Mouse (Mus musculus) thymus, postnatal 10 days (tissue): ENCODE data around the gene Ldb2.

Source experiments
- DNase-seq, 2 experiments: peaks; one replicate each; pipeline ENCODE4 v3.0.0; 2021; ENCODE audit warnings: low spot score in 2 of 2

Gene Ldb2

GRCm38 (mm10) chr5:44719872-44720271, 79.6 kb downstream of the Ldb2 start:
- DNase-seq = no peak

GRCm38 (mm10) chr5:44714508-44714907, 85.0 kb downstream of the Ldb2 start:
- DNase-seq = no peak

GRCm38 (mm10) chr5:44713181-44713789, 86.2 kb downstream of the Ldb2 start:
- no peak for DNase-seq

GRCm38 (mm10) chr5:44711211-44711610, 88.3 kb downstream of the Ldb2 start:
- DNase-seq = no peak

- DNase-seq = no peak
Measured at GRCm38 (mm10) chr5:44710132-44710871, 89.2 kb downstream of the Ldb2 start.

- DNase-seq = no peak
Measured at GRCm38 (mm10) chr5:44709276-44709675, 90.2 kb downstream of the Ldb2 start.

- no peak for DNase-seq
Measured at GRCm38 (mm10) chr5:44707946-44708345, 91.5 kb downstream of the Ldb2 start.

- DNase-seq = no peak
Measured at GRCm38 (mm10) chr5:44706997-44707698, 92.3 kb downstream of the Ldb2 start.

- no peak for DNase-seq
Measured at GRCm38 (mm10) chr5:44697993-44698392, 101.5 kb downstream of the Ldb2 start.

GRCm38 (mm10) chr5:44696548-44696947, 102.9 kb downstream of the Ldb2 start:
- no peak for DNase-seq

GRCm38 (mm10) chr5:44693674-44694073, 105.8 kb downstream of the Ldb2 start:
- DNase-seq = no peak

- no peak for DNase-seq
Measured at GRCm38 (mm10) chr5:44686344-44686743, 113.1 kb downstream of the Ldb2 start.

- no peak for DNase-seq
Measured at GRCm38 (mm10) chr5:44681054-44681638, 118.3 kb downstream of the Ldb2 start.

GRCm38 (mm10) chr5:44677814-44678213, 121.7 kb downstream of the Ldb2 start:
- no peak for DNase-seq

GRCm38 (mm10) chr5:44676145-44676754, 123.2 kb downstream of the Ldb2 start:
- DNase-seq = no peak

GRCm38 (mm10) chr5:44670336-44670735, 129.1 kb downstream of the Ldb2 start:
- no peak for DNase-seq

GRCm38 (mm10) chr5:44667907-44668306, 131.6 kb downstream of the Ldb2 start:
- no peak for DNase-seq

- no peak for DNase-seq
Measured at GRCm38 (mm10) chr5:44667383-44667782, 132.1 kb downstream of the Ldb2 start.

GRCm38 (mm10) chr5:44659651-44660050, 139.8 kb downstream of the Ldb2 start:
- no peak for DNase-seq

GRCm38 (mm10) chr5:44656707-44657106, 142.8 kb downstream of the Ldb2 start:
- DNase-seq = no peak

GRCm38 (mm10) chr5:44654403-44654802, 145.1 kb downstream of the Ldb2 start:
- no peak for DNase-seq

- no peak for DNase-seq
Measured at GRCm38 (mm10) chr5:44646842-44647190, 152.7 kb downstream of the Ldb2 start.
